ENCODE assay signal across 8 mouse cellular contexts in the genomic region with DNA sequence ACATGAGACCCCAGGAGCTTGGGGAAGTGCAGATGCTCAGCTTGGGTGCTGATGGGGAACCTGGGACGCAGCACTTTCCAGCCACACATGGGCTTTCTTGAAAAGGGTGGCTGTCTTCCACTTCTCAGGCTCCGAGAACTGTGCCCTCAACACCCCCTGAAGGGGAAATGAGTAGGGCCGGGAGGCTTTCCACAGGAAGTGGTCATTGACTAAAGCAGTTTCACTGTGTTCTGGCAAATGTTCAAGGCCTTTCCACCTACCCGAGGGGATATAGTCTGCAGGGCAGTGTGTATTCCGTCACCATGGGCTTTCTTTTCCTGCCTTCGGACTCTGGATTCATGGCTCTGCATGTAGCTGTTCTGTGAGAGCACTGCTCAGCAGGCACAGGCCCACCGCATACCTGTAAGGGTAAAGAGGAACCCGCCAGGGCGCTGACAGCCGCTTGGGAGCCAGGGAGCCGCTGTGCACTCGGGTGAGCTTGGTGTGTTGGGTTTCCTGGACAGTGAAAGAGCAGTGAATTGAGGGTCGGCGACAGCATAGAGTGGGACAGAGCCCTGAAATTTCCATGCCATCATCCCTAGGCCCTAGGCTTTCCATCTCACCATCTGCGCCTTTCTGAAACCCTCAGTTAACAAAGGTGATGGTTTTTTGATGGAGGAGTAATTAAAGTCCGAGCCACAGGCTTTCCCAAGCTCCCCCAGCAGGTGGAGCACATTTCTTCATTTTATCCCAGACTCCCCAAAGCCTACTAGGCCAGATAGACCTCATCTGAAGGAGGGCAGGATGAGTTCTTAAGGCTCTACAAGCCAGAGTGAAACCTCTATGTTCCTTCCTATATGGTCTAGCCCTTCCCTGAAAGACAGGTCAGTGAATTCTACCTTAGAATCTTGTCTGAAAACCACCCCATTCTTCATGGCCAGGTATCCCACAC. TPM values are rescaled to one million over a fixed set of nuclear protein-coding genes. Genes with fewer than 3 reads are reported as not detected.
DNase-seq lines count a peak whose midpoint lies in the region; ATAC-seq and TF ChIP-seq lines count a peak whose summit lies in the region.

Gene Gimap5, plus strand, starts transcription at position 239 of the 931 bp plus-strand sequence.

- peaks cover 15% of the 10 kb centered on the region for H3K27me3 ChIP-seq in lung, embryonic 14.5 days (ENCODE audit: insufficient read depth, low read length)

- peak; percentile 69 for TF ChIP-seq CTCF in lung, embryonic 14.5 days (IDR thresholded peaks at IDR 0.05; ENCODE audit: low read depth)

- intact Hi-C loops in left cerebral cortex, postnatal 4 days (cut with DNase I) = no loop called here

- H3K4me1 ChIP-seq in lung, embryonic 14.5 days (ENCODE audit: insufficient read depth) = peaks cover 17% of the 10 kb centered on the region; the same call in 1 of the 2 replicates

- peak within 1 kb of the TSS; percentile 24 for H3K4me3 ChIP-seq in lung, embryonic 14.5 days (ENCODE audit: low read depth, low read length)

- H3K36me3 ChIP-seq in lung, embryonic 14.5 days (ENCODE audit: insufficient read depth) = no peaks in the 10 kb centered on the region

- peak within 1 kb of the TSS; percentile 22; the same call in 1 of the 2 replicates for H3K9ac ChIP-seq in lung, embryonic 14.5 days

- DNase-seq in left cerebral cortex, postnatal 4 days = peak; percentile 17
- no peak for DNase-seq in left cerebral cortex, adult 11 months (ENCODE audit: low spot score)
- DNase-seq in adrenal gland, postnatal 36 days = peak; percentile 66 to 69
- peak; percentile 65 to 85 for DNase-seq in heart, adult 18-20 months
- peak; percentile 70 for DNase-seq in kidney, adult 11 months
- peak; percentile 80 for DNase-seq in lung, embryonic 14.5 days
- peak; percentile 71 to 76 for DNase-seq in spleen, adult 18-20 months
- no peak for DNase-seq in urinary bladder, postnatal 25 days (ENCODE audit: low spot score)

- 44% methylated on average over 16 of the region's 16 CpGs for WGBS in lung, embryonic 14.5 days

- H3K27ac ChIP-seq in lung, embryonic 14.5 days (ENCODE audit: low read depth) = peak within 1 kb of the TSS; percentile 84

- no peaks in the 10 kb centered on the region for H3K9me3 ChIP-seq in lung, embryonic 14.5 days (ENCODE audit: low read depth, low read length)

- peak within 1 kb of the TSS; percentile 48 for H3K4me2 ChIP-seq in lung, embryonic 14.5 days

- ATAC-seq in lung, embryonic 14.5 days (ENCODE audit: insufficient read depth) = peak; percentile 57; the same call in 1 of the 2 replicates

RNA-seq across cellular contexts. Expression of gene Gimap5, which starts in this region (rescaled TPM):
- 1 to 10 TPM; 1.4 to 1.5 TPM for total RNA-seq in left cerebral cortex, postnatal 4 days (2021)
- total RNA-seq in adrenal gland, postnatal 36 days (2021) = 10 to 100 TPM; 13.3 to 18.2 TPM
- total RNA-seq in heart, adult 18-20 months (2021) = 1 to 10 TPM; 4.9 to 5.0 TPM
- polyA plus RNA-seq in lung, embryonic 14.5 days (2014; fragmentation: Nextera tagmentation; extraction: Ambion mirVana) = 20.7 and 21.7 TPM in 2 replicates

Comparison
In these comparisons a context has a peak if more than half of its experiments do, and no peak if none do; other contexts are left out.
1. DNase-seq: peak in left cerebral cortex, postnatal 4 days (single experiment), adrenal gland, postnatal 36 days (2 of 2), heart, adult 18-20 months (2 of 2), kidney, adult 11 months (single experiment), lung, embryonic 14.5 days (single experiment) and spleen, adult 18-20 months (2 of 2); none in left cerebral cortex, adult 11 months (single experiment) and urinary bladder, postnatal 25 days (single experiment).